Mouse (Mus musculus): ENCODE data around the gene Mlf2.

Mlf2 gene

DNA sequence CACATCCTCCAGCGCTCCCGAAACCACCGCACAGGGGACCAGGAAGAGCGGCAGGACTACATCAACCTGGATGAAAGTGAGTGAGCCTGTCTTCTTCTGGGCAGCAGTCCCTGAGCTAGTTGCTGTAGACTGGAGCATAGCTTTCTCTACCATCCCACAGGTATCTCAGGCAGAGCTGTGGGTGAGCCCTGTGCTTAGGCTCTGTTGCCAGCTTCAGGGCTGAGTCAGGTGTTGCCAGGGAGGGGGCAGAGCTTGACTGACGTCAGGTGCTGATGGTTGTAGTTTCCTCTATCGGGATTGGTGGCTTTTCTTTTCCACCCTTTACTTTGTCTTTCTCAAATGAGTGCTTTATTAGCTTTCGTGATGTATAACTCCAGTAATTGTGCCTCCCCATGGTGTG, 3.5 kb downstream of the Mlf2 start:
- no peak for DNase-seq (ENCODE audit: low spot score in 2 of 2)

DNA sequence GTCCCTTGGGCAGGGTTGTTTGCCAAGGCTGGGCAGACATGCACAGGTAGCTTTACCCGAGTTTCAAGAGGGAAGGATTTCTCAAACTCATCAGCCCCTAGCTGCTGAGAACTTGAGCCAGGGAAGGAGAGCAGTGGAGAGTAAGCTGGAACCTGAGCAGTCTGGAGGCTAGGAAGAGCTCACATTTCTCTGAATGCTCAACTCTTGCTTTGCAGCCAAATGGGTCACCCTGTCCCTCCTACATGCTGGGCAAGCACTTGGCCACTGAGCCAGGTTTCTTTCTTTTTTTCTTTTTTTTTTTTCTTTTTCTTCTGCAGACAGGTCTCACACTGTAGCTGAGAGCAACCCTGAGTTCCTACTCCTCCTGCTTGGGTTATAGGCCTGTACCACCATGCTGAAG, 5.5 kb downstream of the Mlf2 start:
- no peak for DNase-seq (ENCODE audit: low spot score in 2 of 2)

DNA sequence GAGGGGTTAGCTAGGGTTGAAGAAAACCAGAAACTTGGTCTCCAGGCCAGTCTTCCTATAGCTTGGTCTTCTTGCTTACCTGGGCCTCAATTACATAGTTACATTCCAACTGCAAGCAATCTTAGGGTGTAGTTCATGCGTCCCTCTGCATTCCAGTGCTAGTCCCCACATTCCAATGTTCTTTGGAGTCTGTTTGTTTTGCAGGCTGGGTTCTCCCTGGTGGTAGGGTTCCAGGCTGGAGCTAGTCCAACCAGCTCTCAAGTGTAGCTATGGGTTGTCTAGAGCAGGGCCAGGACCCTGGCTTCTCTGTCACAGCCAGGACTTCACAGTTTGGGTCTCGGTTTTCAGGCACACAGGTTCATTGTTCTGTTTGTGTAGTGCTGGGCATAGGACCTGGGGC, 6.3 kb downstream of the Mlf2 start:
- no peak for DNase-seq (ENCODE audit: low spot score in 2 of 2)

DNA sequence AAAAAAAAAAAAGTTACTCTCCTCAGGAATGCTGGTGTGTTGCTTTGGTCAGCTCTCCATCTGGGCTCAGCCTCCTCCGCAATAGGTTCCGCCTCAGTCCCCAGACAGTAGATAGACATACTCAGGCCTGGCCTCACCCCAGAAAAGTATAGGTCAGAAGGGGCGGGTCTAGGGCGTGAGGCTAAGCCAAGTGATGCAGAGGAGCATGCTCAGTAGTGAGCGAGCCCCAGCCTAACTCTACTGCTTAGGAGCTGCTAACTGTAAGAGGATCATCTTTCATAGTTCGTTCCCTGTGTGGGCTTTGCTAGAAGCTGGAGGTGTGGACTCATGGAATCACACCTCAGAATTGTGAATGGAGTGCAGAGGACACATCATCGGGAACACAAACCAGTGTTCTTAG, 7.4 kb downstream of the Mlf2 start:
- DNase-seq (ENCODE audit: low spot score in 2 of 2): no peak

DNA sequence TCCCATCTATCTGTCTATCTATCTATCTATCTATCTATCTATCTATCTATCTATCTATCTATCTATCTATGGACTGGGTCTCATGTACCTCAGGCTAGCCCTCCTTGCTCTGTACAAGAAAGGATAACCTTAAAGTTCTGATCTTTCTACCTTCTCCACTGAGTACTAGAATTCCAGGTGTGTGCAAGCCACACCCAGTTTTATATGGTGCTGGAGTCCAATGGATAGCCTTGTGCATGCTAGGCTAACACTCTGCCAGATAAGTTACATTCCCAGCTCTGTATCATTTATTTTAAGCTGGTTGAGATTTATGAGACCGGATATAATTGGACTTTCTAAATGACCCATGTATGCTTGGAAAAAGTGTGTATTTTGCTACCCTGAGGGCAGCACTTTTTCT, 10.5 kb downstream of the Mlf2 start:
- DNase-seq (ENCODE audit: low spot score in 2 of 2): no peak

DNA sequence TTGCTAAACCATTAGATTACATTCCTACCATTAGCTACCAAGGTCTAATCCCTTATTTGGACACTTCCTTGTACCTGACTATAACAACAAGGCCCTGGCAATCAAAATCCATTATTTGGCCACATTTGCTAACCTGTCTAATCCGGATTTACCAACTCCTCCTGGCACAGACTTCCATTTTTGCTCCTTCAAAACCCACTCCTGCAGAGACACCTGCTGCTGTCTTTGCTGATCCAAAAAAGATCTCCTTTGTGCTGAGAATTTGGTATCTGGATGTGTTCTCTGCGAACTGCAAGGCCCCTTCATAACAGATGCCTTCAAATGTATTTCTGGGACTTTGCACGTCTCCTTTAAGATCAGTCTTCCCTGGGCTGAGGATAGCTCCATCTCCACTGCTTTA, 12.3 kb downstream of the Mlf2 start:
- DNase-seq (ENCODE audit: low spot score in 2 of 2): no peak

DNA sequence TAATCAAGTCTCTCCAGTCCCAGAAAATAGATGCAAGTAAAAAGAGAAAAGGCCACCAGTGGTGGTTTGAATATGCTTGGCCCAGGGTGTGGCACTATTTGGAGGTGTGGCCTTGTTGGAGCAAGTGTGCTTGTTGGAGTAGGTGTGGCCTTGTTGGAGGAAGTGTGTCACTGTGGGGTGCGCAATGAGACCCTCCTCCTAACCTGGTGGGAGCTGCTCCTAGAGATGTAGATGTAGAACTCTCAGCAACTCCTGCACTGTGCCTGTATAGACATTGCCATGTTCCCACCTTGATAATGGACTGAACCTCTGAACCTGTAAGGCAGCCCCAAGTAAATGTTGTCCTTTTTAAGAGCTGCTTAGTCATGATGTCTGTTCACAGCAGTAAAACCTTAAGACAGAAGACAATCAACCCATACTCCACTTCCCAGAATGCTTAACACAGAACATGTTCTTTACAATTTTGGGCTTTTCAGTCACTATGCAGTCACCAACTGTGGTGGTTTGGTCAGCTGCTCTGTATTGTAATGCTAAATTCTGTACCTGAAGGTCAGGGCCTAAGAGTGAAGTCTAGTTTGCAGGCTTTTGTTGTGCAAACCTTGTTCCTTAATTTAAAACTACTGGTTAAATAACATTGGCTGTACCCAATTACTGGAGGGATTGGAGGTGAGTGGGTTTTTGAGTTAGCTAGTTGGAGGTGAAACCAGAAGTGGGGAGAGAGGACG, 23.0 kb downstream of the Mlf2 start:
- DNase-seq (ENCODE audit: low spot score in 2 of 2): no peak

DNA sequence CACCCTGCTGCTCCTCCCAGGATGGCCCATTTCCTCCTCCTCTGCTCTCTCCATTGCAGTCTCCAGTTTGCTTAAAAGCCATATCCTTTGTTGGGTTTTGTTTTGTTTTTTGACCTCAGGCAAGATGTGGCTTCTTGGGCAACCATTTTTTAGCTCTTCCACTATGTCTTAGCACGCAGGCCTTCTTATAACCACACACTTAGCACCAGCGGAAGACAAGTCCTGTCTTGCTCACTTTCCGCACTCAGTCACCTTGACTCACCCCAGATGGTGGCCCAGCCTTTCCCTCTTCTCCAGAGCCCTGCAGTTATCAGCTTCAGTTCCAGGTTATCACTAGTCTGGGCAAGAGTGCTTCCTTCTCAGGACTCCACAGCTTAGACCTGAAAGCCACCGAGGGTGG, 24.0 kb downstream of the Mlf2 start:
- no peak for DNase-seq (ENCODE audit: low spot score in 2 of 2)

DNA sequence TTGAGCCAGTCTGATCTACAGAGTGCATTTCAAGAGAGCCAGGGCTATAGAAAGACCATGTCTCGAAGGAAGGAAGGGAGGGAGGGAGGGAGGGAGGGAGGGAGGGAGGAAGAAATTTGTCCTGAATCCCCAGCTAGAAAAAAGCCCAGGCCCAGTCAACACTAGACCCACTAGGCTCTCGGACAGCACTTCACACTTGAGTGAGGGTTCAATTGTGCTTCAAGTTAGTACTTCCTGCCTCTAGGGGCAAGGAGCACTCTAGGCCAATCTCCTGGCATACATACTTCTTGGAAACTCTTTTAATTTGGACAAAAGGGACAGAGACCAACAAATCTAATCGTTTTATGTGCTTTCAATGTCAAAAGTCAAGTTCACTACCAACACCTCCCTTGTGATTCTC, 26.9 kb downstream of the Mlf2 start:
- no peak for DNase-seq (ENCODE audit: low spot score in 2 of 2)

DNA sequence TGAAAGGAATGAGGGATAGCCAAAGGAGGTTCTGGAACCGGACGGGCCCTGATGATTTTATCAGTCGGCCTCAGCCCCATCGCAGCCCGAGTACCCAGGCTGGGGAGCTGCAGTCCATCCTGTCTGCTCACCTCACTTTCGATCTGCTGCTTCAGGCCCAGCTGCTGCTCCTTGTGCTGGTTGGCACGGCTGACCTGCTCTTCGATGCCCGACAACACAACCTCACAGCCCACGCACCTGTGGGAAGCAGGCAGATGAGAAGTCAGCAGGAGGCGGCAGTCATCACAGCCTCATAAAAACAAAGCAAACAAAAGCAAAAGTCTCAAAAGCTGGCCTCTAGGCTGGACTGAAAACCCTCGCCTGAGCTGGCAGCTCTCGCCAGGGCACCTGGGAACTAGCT, 28.8 kb downstream of the Mlf2 start:
- no peak for DNase-seq (ENCODE audit: low spot score in 2 of 2)

DNA sequence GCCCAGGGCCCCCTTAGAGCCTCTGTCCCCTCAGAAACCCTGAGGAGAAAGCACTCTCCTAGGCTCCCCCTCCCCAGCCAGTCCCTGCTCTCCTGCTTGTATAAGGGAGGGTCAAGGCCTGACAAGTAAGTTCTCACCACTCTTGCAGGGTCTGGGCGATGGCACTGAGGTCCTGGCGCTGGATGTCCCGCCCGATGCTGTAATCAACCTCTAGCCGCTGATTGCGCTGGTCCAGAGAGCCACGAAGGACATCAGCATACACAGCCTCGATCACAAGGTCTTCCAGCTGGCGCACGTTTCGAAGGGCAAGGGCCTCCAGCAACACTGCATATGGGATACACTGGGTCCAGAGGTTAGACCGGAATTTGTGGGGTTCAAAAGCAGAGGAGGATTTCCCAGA, 29.8 kb downstream of the Mlf2 start:
- DNase-seq (ENCODE audit: low spot score in 2 of 2): no peak

DNA sequence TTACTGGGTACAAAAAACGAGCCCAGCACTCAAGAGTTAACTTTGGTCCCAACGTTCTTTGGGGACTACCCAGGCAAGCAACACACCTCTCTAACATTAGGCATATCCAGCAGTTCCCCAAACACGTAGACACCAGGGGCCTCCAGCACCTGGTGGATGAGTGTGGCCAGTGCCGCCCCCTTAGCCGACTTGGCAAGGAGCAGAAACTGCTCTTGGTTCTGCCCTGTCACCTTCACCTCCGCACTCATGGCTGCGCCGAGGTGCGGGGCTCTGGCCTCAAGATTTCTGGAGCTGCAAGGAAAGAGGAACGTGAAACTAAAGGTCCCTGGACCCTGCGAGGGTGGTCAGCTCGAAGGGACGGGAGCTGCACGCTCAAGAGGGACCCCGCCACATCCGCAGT, 33.5 kb downstream of the Mlf2 start:
- DNase-seq (ENCODE audit: low spot score in 2 of 2): no peak

DNA sequence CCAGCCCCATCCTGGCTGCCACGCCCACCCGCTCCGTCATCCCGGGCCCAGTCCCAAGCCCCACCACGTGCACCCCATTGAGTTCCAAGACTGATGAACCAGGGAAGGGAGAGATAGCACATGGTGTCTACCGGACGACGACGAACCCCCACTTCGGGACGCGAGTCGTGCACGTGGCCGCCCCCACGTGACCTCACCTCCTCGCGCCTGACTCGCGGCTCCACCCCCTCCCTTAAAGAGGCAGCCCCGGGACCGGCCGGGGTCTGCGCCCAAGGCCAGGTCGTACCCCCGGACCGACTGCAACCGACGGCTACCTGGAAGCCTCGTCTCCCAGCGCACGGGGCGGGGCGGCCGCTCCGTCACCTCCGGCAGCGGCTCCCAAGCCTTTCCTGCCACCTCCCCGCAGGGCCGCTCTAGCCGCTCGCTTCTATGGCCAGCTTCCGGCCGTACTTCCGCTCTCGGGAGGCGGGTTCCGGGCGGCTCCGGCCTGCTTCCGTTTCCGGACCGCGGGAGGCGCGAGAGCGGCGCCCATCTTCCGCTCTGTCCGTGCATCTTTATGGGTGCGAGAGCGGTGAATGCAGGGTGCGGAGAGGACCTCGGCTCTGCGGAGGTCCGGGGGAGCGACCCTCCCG, 34.0 kb downstream of the Mlf2 start, which contains the start of gene Cops7a:
Gene Cops7a (minus strand): TSS at position 451 of the 632 bp plus-strand sequence.
- DNase-seq (ENCODE audit: low spot score in 2 of 2): peak; percentile 94 to 96

DNA sequence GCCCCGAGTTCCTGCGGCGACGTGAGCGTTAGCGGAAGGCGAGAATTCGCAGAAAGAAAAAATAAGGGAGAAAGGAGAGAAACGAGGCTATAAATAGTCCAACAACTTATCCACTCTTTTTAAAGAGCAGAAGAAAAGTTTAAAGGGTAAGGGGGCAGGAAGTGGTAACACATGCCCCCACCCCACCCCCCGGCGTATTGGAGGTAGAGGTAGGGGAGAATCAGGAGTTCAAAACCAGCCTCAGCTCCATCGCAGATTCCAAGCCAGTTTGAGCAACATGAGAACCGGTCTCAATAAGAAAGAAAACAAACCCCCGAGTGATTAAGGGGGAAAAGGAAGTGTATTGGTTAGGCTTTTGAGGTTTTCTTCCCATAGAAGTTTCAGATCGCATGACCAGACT, 34.6 kb downstream of the Mlf2 start:
- no peak for DNase-seq (ENCODE audit: low spot score in 2 of 2)

DNA sequence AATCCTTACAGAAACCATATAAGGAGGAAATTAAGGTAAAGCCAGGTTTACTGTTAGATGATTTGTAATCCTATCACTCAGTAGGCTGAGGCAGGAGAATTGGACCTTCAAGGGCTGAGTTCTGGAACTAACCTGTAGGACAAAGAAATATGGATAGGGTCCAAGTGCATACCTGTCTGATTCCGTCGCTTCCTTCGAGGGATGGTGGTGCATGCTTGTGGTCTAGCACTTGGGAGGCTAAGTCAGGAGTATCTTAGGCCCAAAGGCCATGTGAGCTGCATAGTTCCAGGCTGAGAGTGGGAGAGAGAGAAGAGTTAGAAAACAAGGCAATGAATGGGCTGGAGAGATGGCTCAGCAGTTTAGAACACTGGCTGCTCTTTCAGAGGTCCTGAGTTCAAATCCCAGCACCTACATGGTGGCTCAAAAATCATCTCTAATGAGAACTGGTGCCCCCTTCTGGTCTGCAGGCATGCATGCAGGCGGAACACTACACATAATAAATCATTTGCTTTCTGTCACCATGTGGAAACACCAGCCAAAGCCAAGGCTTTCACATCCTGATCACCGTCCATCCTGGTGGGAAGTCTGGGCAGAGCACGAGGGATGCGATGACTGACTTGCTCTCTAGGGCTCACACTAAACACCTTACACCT, 35.4 kb downstream of the Mlf2 start:
- no peak for DNase-seq (ENCODE audit: low spot score in 2 of 2)

DNA sequence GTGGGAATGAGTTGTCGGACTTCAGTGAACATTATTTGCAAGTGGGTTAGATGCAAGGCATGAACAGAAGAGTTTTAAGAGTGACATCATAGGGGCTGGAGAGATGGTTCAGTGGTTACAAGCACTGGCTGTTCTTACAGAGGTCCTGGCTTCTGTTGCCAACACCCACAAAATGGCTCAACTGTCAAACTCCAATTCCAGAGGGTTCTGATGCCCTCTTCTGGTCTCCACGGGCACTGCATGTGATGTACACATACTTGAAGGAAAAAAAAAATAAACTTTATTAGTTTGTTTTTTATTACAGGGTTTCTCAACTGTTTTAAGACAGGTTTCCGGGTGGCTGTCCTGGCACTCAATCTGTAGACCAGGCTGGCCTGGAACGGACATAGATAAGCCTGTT, 36.6 kb downstream of the Mlf2 start:
- peak in 1 of 2 experiments; percentile 36 for DNase-seq (ENCODE audit: low spot score in 2 of 2)
